Mouse (Mus musculus): ENCODE results near the gene Ptpn5. TPM values are rescaled to one million over a fixed set of nuclear protein-coding genes. Genes with fewer than 3 reads are reported as not detected.

Ptpn5 gene
- polyA plus RNA-seq, 1 experiment from 2014 or later = 0.10 TPM

- Histone ChIP-seq H3K9ac (no peak overlapping the region), H3K36me3 (peaks cover 13% of the 10 kb centered on the region; the same call in 1 of the 2 replicates), H3K4me2 (no peak overlapping the region), H3K27me3 (peaks cover 11% of the 10 kb centered on the region; the same call in 1 of the 2 replicates), H3K9me3 (replicated peaks) (no peaks in the 10 kb centered on the region), H3K4me1 (replicated peaks) (peaks cover 66% of the 10 kb centered on the region), H3K27ac (no peak overlapping the region), H3K4me3 (replicated peaks) (no peak overlapping the region)
- 28% methylated on average over 9 of the region's 9 CpGs for WGBS (ENCODE audit: insufficient replicate concordance)
- ATAC-seq (ENCODE audit: low read depth) (0 out of 2 replicates have a peak, but pooled peaks have one; percentile 13), DNase-seq (no peak)
These were observed 77.7 kb downstream of the Ptpn5 start for GRCm38 (mm10) chr7:47055744-47056143.

DNA sequence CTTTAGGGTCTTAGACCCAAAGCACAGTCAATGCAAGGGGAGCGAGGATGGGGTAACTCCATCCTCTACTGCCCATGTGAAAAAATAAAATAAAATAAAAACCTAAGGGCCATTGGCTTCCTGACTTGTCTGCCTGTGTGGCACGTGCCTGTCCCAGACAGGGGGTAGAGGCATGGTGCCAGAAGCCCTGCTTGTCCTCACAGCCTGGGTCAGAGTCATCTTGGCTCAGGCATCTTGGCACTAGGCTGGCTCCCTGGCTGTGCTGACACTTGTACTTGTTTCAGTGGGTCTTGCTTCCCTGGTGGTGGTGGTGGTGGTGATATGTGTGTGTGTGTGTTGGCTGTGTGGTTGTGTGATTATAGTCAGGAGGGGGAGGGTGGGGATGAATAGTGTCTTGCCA, 78.8 kb downstream of the Ptpn5 start:
- DNase-seq (no peak), ATAC-seq (ENCODE audit: low read depth) (no peak)
- peaks cover 12% of the 10 kb centered on the region for H3K27me3 ChIP-seq
- no peak overlapping the region for H3K27ac ChIP-seq
- H3K9ac ChIP-seq = no peak overlapping the region
- 54% methylated on average over 2 of the region's 2 CpGs for WGBS (ENCODE audit: insufficient replicate concordance)
- no peak overlapping the region for H3K4me2 ChIP-seq
- H3K4me3 ChIP-seq (replicated peaks) = no peak overlapping the region
- no peaks in the 10 kb centered on the region for H3K9me3 ChIP-seq (replicated peaks)
- H3K36me3 ChIP-seq = peaks cover 13% of the 10 kb centered on the region; the same call in 1 of the 2 replicates
- peaks cover 67% of the 10 kb centered on the region for H3K4me1 ChIP-seq (replicated peaks)

DNA sequence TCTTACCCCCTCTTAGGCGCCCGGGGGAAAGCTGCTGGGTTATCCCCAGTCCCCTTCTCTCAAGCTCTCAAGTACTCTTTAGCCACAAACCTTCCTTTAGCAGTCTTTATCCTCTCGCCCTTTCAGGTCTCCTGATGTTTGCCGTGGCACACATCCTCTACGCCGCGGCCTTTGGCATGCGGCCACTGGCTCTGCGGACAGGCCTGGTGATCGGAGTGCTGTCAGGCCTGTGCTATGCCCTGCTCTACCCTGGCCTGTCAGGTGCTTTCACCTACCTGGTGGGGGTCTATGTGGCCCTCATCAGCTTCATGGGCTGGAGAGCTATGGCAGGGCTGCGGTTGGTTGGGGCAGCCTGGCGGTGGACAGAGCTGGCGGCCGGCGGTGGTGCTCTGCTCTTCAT, 80.2 kb downstream of the Ptpn5 start:
- Histone ChIP-seq H3K9me3 (replicated peaks) (no peaks in the 10 kb centered on the region), H3K27ac (no peak overlapping the region), H3K36me3 (peaks cover 13% of the 10 kb centered on the region; the same call in 1 of the 2 replicates), H3K4me3 (replicated peaks) (no peak overlapping the region), H3K9ac (no peak overlapping the region), H3K4me1 (replicated peaks) (peaks cover 54% of the 10 kb centered on the region), H3K27me3 (peaks cover 17% of the 10 kb centered on the region), H3K4me2 (no peak overlapping the region)
- ATAC-seq (ENCODE audit: low read depth) = no peak
- DNase-seq = no peak
- WGBS (ENCODE audit: insufficient replicate concordance) = 82% methylated on average over 15 of the region's 15 CpGs

- DNase-seq = no peak
- H3K9ac ChIP-seq = no peak overlapping the region
- H3K9me3 ChIP-seq (replicated peaks) = no peaks in the 10 kb centered on the region
- peak overlapping the region; percentile 80 for H3K27ac ChIP-seq
- H3K27me3 ChIP-seq = peaks cover 17% of the 10 kb centered on the region
- H3K4me3 ChIP-seq (replicated peaks) = 0 out of 2 replicates have a peak overlapping the region, but pooled peaks have one; percentile 71
- peak overlapping the region; percentile 95 for H3K4me2 ChIP-seq
- peaks cover 54% of the 10 kb centered on the region for H3K4me1 ChIP-seq (replicated peaks)
- H3K36me3 ChIP-seq = peaks cover 13% of the 10 kb centered on the region; the same call in 1 of the 2 replicates
- 0 out of 2 replicates have a peak, but pooled peaks have one; percentile 7 for ATAC-seq (ENCODE audit: low read depth)
- 18% methylated on average over 3 of the region's 3 CpGs for WGBS (ENCODE audit: insufficient replicate concordance)
These were observed 81.2 kb downstream of the Ptpn5 start for GRCm38 (mm10) chr7:47052276-47052675.

DNA sequence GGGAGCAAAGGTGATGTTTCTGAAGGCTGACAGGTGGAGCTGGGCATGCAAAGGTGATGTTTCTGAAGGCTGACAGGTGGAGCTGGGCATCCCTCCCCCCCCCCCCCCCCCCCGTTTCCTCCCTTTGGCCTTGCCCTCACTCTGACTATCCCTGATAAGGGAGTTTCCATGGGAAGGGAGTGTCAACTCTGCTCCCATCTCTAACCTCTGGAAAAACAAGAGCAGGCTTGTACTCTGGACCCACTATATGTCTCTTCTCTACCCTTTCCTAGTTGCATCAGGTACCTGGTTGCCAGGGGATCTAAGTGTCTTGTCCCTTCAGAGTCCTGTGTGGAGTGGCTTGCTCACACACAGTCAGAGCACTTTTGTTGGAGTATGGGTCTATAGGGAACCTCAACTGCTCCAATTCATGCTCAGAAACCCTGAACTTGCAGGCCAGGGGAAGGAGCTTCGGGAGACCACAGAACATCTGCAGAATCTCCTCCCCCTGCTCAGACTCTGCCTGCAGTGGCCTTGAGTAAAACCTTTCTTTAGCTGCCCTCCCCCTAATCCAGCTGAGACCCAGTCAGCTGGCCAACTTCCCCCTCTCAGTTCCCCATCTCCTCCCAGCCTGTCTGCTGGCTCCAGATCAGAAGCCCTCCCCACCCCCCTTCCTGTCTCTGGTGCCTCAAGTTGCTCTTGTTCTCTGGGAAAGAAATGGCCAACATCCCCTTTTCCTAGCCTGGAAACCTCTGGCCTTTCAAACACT, 81.9 kb downstream of the Ptpn5 start:
- Histone ChIP-seq H3K9me3 (replicated peaks) (no peaks in the 10 kb centered on the region), H3K36me3 (peaks cover 13% of the 10 kb centered on the region; the same call in 1 of the 2 replicates), H3K4me3 (replicated peaks) (peak overlapping the region; percentile 71), H3K27me3 (peaks cover 17% of the 10 kb centered on the region), H3K9ac (peak overlapping the region; percentile 77; the same call in 1 of the 2 replicates), H3K27ac (peak overlapping the region; percentile 80), H3K4me1 (replicated peaks) (peaks cover 47% of the 10 kb centered on the region), H3K4me2 (peak overlapping the region; percentile 95)
- DNase-seq (peak; percentile 14), ATAC-seq (ENCODE audit: low read depth) (peak; percentile 18; the same call in 1 of the 2 replicates)
- 0% methylated on average over 1 of the region's 2 CpGs for WGBS (ENCODE audit: insufficient replicate concordance)

DNA sequence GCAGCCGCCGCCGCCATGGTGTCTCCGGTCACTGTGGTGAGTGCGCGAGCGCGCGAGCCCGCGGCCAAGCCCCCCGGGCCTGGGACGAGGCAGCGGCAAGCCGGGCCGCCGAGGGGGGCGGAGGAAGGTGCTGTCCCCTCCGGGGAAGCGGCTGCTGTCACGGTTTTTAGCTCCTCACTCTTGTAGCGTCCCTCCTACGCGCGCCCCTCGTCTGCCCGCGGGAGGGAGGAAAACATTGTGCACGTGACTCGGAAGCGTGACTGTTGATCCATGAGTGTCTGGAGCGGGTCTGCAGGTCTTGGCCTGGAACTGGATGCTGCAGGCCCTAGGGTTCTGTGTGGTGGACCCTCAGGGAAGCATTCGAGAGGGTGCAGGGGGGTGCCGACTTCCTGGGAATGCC, 82.7 kb downstream of the Ptpn5 start:
- peak; percentile 48 for ATAC-seq (ENCODE audit: low read depth)
- H3K9me3 ChIP-seq (replicated peaks) = no peaks in the 10 kb centered on the region
- H3K27ac ChIP-seq = peak overlapping the region; percentile 80
- 0% methylated on average over 33 of the region's 34 CpGs for WGBS (ENCODE audit: insufficient replicate concordance)
- peak overlapping the region; percentile 71 for H3K4me3 ChIP-seq (replicated peaks)
- peaks cover 15% of the 10 kb centered on the region; the same call in 1 of the 2 replicates for H3K27me3 ChIP-seq
- peaks cover 13% of the 10 kb centered on the region; the same call in 1 of the 2 replicates for H3K36me3 ChIP-seq
- H3K4me2 ChIP-seq = peak overlapping the region; percentile 95
- H3K9ac ChIP-seq = peak overlapping the region; percentile 77
- DNase-seq = no peak
- H3K4me1 ChIP-seq (replicated peaks) = peaks cover 44% of the 10 kb centered on the region

GRCm38 (mm10) chr7:47050366-47050765, 83.1 kb downstream of the Ptpn5 start, which contains the start of gene Tmem86a:
Gene Tmem86a, plus strand, starts transcription at chr7:47050601.
- peak within 1 kb of the TSS; percentile 71 for H3K4me3 ChIP-seq (replicated peaks)
- no peaks in the 10 kb centered on the region for H3K9me3 ChIP-seq (replicated peaks)
- H3K4me2 ChIP-seq = peak within 1 kb of the TSS; percentile 95
- H3K27me3 ChIP-seq = peaks cover 14% of the 10 kb centered on the region; the same call in 1 of the 2 replicates
- WGBS (ENCODE audit: insufficient replicate concordance) = 0% methylated on average over 33 of the region's 33 CpGs
- H3K27ac ChIP-seq = peak within 1 kb of the TSS; percentile 80
- DNase-seq (peak; percentile 87), ATAC-seq (ENCODE audit: low read depth) (peak; percentile 93)
- peak within 1 kb of the TSS; percentile 77 for H3K9ac ChIP-seq
- peaks cover 13% of the 10 kb centered on the region; the same call in 1 of the 2 replicates for H3K36me3 ChIP-seq
- H3K4me1 ChIP-seq (replicated peaks) = peaks cover 40% of the 10 kb centered on the region

GRCm38 (mm10) chr7:47042823-47043490, 90.5 kb downstream of the Ptpn5 start:
- no peak overlapping the region for H3K4me2 ChIP-seq
- 37% methylated on average over 6 of the region's 6 CpGs for WGBS (ENCODE audit: insufficient replicate concordance)
- no peaks in the 10 kb centered on the region for H3K9me3 ChIP-seq (replicated peaks)
- peak; percentile 76 for ATAC-seq (ENCODE audit: low read depth)
- peaks cover 23% of the 10 kb centered on the region for H3K4me1 ChIP-seq (replicated peaks)
- DNase-seq = no peak
- H3K4me3 ChIP-seq (replicated peaks) = no peak overlapping the region
- peak overlapping the region; percentile 64 for H3K27ac ChIP-seq
- H3K27me3 ChIP-seq = no peaks in the 10 kb centered on the region
- H3K36me3 ChIP-seq = no peaks in the 10 kb centered on the region
- no peak overlapping the region for H3K9ac ChIP-seq

DNA sequence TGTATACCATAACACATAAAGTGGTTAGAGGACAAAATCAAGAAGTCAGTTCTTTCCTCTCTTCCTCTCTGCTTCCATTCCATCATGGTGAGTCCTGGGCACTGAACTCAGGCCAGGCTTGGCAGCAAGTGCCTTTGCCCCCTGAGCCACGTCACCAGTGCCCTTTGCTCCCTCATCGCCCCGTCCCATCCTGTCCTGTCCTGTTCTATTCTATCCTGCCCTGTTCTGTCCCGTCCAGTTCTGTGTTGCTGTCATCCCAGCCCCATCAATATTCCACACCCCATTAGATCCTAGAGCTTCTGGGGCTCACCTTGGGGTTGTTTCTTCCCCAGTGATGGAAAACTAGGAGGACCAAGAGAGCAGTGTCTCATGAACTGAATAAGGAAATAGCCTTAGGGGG, 91.4 kb downstream of the Ptpn5 start:
- H3K4me3 ChIP-seq (replicated peaks) = no peak overlapping the region
- DNase-seq (no peak), ATAC-seq (ENCODE audit: low read depth) (peak; percentile 57)
- no peaks in the 10 kb centered on the region for H3K36me3 ChIP-seq
- 66% methylated on average over 4 of the region's 4 CpGs for WGBS (ENCODE audit: insufficient replicate concordance)
- no peak overlapping the region for H3K4me2 ChIP-seq
- no peaks in the 10 kb centered on the region for H3K9me3 ChIP-seq (replicated peaks)
- H3K4me1 ChIP-seq (replicated peaks) = peaks cover 23% of the 10 kb centered on the region
- no peaks in the 10 kb centered on the region for H3K27me3 ChIP-seq
- no peak overlapping the region for H3K9ac ChIP-seq
- peak overlapping the region; percentile 64 for H3K27ac ChIP-seq

DNA sequence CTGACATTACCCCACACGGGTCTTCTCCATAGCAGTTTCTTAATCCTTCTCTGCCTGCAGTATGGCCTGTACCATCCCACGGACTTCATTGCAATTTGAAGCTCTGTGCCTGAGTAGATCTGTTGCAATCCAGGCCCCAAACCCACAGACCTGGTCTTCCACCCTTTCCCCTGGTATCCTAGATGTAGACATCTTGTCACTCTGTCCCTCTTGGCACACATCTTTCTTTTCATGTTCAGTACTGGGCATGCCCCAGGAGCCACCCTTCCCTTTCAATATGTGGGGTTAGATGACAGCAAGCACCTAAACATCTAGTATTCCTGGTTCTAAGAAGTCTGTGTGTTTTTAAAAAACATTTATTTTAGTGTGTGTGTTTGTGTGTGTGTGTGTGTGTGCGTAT, 91.8 kb downstream of the Ptpn5 start:
- Histone ChIP-seq H3K27ac (no peak overlapping the region), H3K36me3 (no peaks in the 10 kb centered on the region), H3K4me1 (replicated peaks) (peaks cover 23% of the 10 kb centered on the region), H3K27me3 (no peaks in the 10 kb centered on the region), H3K9me3 (replicated peaks) (no peaks in the 10 kb centered on the region), H3K4me3 (replicated peaks) (no peak overlapping the region), H3K9ac (no peak overlapping the region), H3K4me2 (no peak overlapping the region)
- no peak for ATAC-seq (ENCODE audit: low read depth)
- no peak for DNase-seq
- WGBS (ENCODE audit: insufficient replicate concordance) = 63% methylated on average over 3 of the region's 3 CpGs

DNA sequence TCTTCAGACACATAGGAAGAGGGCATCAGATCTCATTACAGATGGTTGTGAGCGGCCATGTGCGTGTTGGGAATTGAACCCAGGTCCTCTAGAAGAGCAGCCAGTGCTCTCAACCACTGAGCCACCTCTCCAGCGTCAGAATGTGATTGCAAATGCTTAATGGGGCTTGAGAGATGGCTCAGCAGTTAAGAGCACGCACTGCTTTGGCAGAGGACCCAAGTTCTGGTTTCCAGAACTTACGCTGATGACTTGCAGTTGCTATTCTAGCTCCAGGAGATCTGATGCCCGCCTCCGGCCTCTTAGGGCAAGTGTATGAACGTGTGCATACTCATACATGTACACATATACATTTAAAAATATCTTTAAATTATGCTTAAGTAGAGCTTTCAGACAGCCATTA, 98.1 kb downstream of the Ptpn5 start:
- H3K27me3 ChIP-seq = no peaks in the 10 kb centered on the region
- H3K27ac ChIP-seq = no peak overlapping the region
- H3K4me3 ChIP-seq (replicated peaks) = no peak overlapping the region
- H3K4me1 ChIP-seq (replicated peaks) = no peaks in the 10 kb centered on the region
- H3K9me3 ChIP-seq (replicated peaks) = no peaks in the 10 kb centered on the region
- H3K36me3 ChIP-seq = no peaks in the 10 kb centered on the region
- 61% methylated on average over 8 of the region's 8 CpGs for WGBS (ENCODE audit: insufficient replicate concordance)
- no peak overlapping the region for H3K4me2 ChIP-seq
- ATAC-seq (ENCODE audit: low read depth) (no peak), DNase-seq (no peak)
- no peak overlapping the region for H3K9ac ChIP-seq
